Mouse (Mus musculus): ENCODE measurements around the gene Zfp990. TPM values are rescaled to one million over a fixed set of nuclear protein-coding genes. Genes with fewer than 3 reads are reported as not detected.
"Not testable (repeated sequence)": the region's sequence is repeated elsewhere in the genome, so short reads cannot be mapped to it uniquely, and the experiment has no call there.

Gene Zfp990
- polyA plus RNA-seq, 1 experiment = 1.6 TPM

DNA sequence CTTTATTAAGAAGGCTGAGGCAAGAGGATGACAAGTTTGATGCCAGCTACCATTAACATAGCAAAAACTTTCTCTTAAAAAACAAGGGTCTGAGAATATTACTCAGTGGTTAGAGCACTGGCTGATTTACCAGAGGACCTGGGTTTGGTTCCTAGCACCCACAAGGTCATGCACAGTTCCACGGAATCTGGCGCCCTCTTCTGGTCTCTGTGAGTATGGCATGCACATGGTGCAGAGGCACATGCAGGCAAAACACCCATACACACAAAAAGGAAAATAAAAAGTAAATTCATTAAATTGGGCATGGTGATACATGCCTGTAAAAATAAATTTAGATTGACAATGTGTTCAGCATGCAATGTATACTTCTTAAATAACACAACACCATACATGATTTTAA lies 34.5 kb downstream of the Zfp990 start:
- H3K4me3 ChIP-seq (ENCODE audit: control insufficient read depth, low read depth, low read length); H3K27ac ChIP-seq (ENCODE audit: control insufficient read depth, insufficient read depth, low read depth, low read length); H3K4me1 ChIP-seq (ENCODE audit: control insufficient read depth, insufficient read depth, low read length); H3K36me3 ChIP-seq (ENCODE audit: control insufficient read depth, insufficient read depth, low read length); H3K27me3 ChIP-seq (ENCODE audit: control insufficient read depth, insufficient read depth, low read length): not testable (repeated sequence)
- peak; percentile 73; the same call in 1 of the 2 replicates for TF ChIP-seq CTCF (IDR thresholded peaks at IDR 0.05; ENCODE audit: control insufficient read depth, insufficient read depth, insufficient replicate concordance, low read depth, low read length)

DNA sequence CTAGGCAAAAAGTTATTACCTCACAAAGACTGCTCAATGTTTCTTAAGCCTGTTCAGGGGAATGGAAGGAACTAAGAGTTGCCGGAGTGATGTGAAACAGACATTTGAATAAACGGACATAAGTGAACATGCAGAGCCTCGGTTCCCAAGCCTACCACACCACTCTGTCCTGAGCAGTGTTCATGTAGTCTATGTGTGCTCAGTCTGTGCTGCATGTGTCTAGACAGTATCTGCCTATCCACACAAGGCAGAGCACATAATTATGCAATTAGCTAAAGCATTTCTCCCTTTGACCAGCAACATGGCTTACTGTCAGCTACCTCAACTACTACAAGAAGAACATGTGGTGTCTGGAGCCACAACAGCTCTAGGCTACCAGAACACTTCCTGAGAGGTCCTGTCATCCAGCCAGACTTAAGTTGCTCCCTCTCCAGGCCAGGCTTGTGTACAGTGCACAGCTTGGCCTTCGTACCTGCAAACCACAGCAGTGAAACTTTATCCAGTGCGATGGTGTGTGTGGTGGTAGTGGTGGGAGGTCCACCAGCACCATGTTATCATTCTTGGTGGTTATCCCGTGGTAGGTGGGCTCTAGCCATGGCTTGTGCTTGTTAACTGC lies 35.3 kb downstream of the Zfp990 start:
- H3K27me3 ChIP-seq (ENCODE audit: control insufficient read depth, insufficient read depth, low read length); H3K4me1 ChIP-seq (ENCODE audit: control insufficient read depth, insufficient read depth, low read length); H3K36me3 ChIP-seq (ENCODE audit: control insufficient read depth, insufficient read depth, low read length); H3K27ac ChIP-seq (ENCODE audit: control insufficient read depth, insufficient read depth, low read depth, low read length); H3K4me3 ChIP-seq (ENCODE audit: control insufficient read depth, low read depth, low read length): not testable (repeated sequence)

DNA sequence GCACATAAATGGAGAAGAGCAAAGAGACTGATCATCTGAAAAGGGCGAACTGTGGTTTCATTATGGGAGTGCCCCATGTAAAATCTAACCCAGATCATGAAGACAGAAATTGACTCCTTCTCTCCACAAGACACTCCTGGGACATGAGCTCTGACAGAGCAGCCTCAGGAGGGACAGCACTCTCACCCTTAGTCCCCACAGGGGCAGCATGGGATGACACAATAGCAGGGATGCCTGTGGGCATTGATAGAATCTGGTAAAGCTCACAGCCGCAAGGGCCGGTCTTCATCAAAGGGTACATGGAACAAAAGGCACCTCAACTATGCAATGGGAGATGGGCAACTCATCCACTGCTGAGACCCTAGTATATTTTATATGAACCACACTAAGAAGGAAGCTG lies 35.9 kb downstream of the Zfp990 start:
- not testable (repeated sequence) for H3K27ac ChIP-seq (ENCODE audit: control insufficient read depth, insufficient read depth, low read depth, low read length); H3K27me3 ChIP-seq (ENCODE audit: control insufficient read depth, insufficient read depth, low read length); H3K36me3 ChIP-seq (ENCODE audit: control insufficient read depth, insufficient read depth, low read length); H3K4me1 ChIP-seq (ENCODE audit: control insufficient read depth, insufficient read depth, low read length); H3K4me3 ChIP-seq (ENCODE audit: control insufficient read depth, low read depth, low read length)

DNA sequence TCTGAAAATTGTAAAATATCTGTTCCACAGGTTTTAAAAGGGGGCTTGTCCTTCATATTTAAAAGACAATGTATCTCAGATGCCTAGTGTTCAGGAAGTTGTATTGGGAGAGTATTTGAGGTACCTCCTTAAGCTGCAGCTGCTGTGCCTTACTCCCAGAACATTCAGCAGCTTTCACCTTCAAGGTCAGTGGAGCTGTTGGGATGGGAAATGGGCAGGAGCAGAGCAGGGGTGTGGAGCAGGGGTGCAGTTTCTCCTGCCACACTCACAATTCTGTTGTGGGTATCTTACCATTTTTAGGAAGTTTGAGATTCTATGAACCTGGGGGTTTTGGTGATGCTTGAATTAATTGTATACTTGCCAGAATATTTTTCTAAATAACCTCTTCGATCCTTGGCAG lies 46.1 kb downstream of the Zfp990 start:
- TF ChIP-seq POLR2A (IDR thresholded peaks at IDR 0.05; ENCODE audit: control insufficient read depth, low read depth, low read length) (no peak), CTCF (IDR thresholded peaks at IDR 0.05; ENCODE audit: control insufficient read depth, insufficient read depth, insufficient replicate concordance, low read depth, low read length) (no peak)
- no peak overlapping the region for H3K27ac ChIP-seq (ENCODE audit: control insufficient read depth, insufficient read depth, low read depth, low read length)
- no peaks in the 10 kb centered on the region for H3K36me3 ChIP-seq (ENCODE audit: control insufficient read depth, insufficient read depth, low read length)
- no peak overlapping the region for H3K4me3 ChIP-seq (ENCODE audit: control insufficient read depth, low read depth, low read length)
- H3K27me3 ChIP-seq (ENCODE audit: control insufficient read depth, insufficient read depth, low read length) = no peaks in the 10 kb centered on the region
- no peaks in the 10 kb centered on the region for H3K4me1 ChIP-seq (ENCODE audit: control insufficient read depth, insufficient read depth, low read length)

DNA sequence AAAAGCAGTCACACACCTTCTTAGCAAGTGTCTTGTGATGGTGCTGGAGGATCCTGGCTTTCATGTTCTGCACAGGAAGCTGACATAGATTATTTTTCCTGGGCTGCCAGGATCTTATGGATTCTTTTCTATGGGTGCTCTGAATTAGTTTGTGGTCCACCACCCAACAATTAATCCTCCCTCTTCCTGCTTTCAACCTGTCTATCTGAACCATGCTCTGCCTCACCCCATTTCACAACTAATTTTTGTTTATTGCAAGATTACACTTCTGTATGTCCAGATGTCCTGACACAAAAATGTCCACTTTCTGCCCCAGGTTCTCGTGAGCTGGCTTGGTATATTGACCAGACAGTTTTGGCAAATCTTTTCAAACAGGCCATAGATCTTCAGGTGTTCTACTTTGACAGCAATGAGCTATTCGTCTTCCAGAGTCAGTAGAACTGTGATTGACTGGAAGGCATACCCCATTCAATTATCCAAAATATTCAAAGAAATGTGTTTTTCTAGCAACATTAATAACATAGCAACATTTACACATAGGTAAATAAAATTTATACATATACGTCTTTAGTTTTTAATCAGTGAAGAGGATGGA lies 49.0 kb downstream of the Zfp990 start:
- H3K27me3 ChIP-seq (ENCODE audit: control insufficient read depth, insufficient read depth, low read length) = no peaks in the 10 kb centered on the region
- TF ChIP-seq CTCF (IDR thresholded peaks at IDR 0.05; ENCODE audit: control insufficient read depth, insufficient read depth, insufficient replicate concordance, low read depth, low read length) (no peak), POLR2A (IDR thresholded peaks at IDR 0.05; ENCODE audit: control insufficient read depth, low read depth, low read length) (no peak)
- H3K27ac ChIP-seq (ENCODE audit: control insufficient read depth, insufficient read depth, low read depth, low read length) = no peak overlapping the region

DNA sequence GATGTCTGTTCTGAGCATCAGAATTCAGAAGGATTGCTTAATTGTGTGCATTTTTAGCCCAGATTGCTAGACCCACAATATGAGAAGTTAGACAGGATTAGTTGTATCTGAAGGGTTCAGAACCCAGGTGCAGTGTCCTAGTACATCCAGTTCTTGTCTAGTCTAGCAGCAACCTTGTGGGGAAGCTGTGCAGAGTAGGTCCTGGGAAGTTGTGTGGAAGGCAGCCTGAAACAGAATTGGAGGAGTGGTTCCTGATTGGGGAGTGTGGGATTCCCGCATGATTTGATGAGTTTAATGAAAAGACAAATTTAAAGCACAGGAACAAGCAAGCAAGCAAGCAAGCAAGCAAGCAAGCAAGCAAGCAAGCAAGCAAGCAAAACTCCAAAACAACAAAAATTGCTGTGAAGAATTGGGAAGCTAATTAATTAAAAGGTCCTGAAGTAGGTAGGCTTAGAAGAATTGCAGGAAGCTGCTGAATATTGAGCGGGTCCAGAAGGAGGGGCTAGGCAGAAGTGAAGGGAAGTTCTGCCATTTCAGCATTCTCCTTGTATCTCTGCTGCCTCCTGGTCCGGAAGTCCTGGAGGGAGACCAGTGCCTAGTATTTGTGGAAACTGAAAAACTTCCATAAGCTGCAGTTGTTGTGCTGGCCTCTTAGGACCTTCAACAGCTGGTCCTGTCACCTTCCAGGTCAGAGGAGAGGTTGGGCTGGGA lies 53.7 kb downstream of the Zfp990 start:
- H3K27me3 ChIP-seq (ENCODE audit: control insufficient read depth, insufficient read depth, low read length) = no peaks in the 10 kb centered on the region
- no peaks in the 10 kb centered on the region for H3K36me3 ChIP-seq (ENCODE audit: control insufficient read depth, insufficient read depth, low read length)
- no peak for TF ChIP-seq POLR2A (IDR thresholded peaks at IDR 0.05; ENCODE audit: control insufficient read depth, low read depth, low read length)
- TF ChIP-seq CTCF (IDR thresholded peaks at IDR 0.05; ENCODE audit: control insufficient read depth, insufficient read depth, insufficient replicate concordance, low read depth, low read length) = no peak
- no peaks in the 10 kb centered on the region for H3K4me1 ChIP-seq (ENCODE audit: control insufficient read depth, insufficient read depth, low read length)
- H3K4me3 ChIP-seq (ENCODE audit: control insufficient read depth, low read depth, low read length) = no peak overlapping the region
- no peak overlapping the region for H3K27ac ChIP-seq (ENCODE audit: control insufficient read depth, insufficient read depth, low read depth, low read length)

More for the DNA sequence above, 49.0 kb downstream of the Zfp990 start:
- H3K4me1 ChIP-seq (ENCODE audit: control insufficient read depth, insufficient read depth, low read length) = no peaks in the 10 kb centered on the region
- H3K4me3 ChIP-seq (ENCODE audit: control insufficient read depth, low read depth, low read length) = no peak overlapping the region
- H3K36me3 ChIP-seq (ENCODE audit: control insufficient read depth, insufficient read depth, low read length) = no peaks in the 10 kb centered on the region

DNA sequence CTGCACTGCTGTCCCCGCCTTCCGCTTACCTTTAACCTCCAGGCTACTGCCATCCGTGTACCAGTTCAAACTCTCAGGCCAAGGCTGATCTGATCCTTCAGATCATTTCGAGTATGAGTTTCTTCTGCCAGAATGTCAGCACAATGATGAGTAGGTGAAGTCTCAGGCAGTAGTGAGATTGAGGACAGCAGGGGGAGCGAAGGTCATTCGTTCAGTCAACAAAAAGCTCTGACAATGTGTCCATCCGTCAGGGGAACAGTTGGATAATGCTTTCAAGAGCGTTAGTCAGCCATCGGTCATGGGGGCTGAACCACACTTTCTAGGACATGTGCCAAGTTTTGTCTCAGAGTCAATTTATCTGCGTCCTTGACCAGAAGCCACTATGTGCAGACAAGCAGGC lies 59.9 kb downstream of the Zfp990 start:
- H3K4me1 ChIP-seq (ENCODE audit: control insufficient read depth, insufficient read depth, low read length); H3K36me3 ChIP-seq (ENCODE audit: control insufficient read depth, insufficient read depth, low read length); H3K27me3 ChIP-seq (ENCODE audit: control insufficient read depth, insufficient read depth, low read length); H3K27ac ChIP-seq (ENCODE audit: control insufficient read depth, insufficient read depth, low read depth, low read length); H3K4me3 ChIP-seq (ENCODE audit: control insufficient read depth, low read depth, low read length): not testable (repeated sequence)

DNA sequence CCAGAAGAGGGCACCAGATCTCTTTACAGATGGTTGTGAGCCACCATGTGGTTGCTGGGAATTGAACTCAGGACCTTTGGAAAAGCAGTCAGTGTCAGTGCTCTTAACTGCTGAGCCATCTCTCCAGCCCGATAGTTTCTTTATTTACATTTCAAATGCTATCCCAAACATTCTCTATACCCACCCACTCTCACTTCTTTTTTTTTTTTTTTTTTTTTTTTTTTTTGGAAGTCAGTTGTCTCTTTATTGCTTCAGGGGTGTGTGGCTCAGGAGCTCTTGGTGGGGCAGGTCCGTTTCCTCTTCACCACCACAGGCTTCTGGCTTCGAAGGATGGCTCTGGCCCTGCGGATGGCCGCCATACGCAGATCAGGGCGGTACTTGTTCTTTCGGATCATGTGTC lies 66.1 kb downstream of the Zfp990 start:
- H3K27ac ChIP-seq (ENCODE audit: control insufficient read depth, insufficient read depth, low read depth, low read length); H3K27me3 ChIP-seq (ENCODE audit: control insufficient read depth, insufficient read depth, low read length); H3K36me3 ChIP-seq (ENCODE audit: control insufficient read depth, insufficient read depth, low read length); H3K4me1 ChIP-seq (ENCODE audit: control insufficient read depth, insufficient read depth, low read length): not testable (repeated sequence)
- peak overlapping the region; percentile 15 for H3K4me3 ChIP-seq (ENCODE audit: control insufficient read depth, low read depth, low read length)

DNA sequence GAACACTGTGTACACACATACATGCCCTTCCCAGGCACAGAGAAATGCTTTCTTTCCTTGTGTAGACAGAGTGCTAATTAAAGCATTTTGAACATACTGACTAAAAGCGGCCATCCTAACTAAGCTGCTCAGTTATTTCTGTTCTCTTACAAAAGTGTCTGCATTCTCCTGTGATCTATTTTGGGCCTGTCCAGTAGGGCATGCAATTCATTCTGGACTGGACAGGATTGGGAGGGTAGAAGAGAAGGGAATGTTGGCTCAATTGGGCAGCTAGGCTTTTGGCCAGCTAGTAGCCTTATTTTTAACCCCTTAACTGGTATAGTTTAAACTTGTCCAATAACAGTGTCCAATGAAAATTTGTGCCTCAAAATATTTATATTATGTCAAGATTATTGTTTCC lies 69.8 kb downstream of the Zfp990 start:
- not testable (repeated sequence) for H3K27me3 ChIP-seq (ENCODE audit: control insufficient read depth, insufficient read depth, low read length); H3K27ac ChIP-seq (ENCODE audit: control insufficient read depth, insufficient read depth, low read depth, low read length); H3K4me1 ChIP-seq (ENCODE audit: control insufficient read depth, insufficient read depth, low read length); H3K36me3 ChIP-seq (ENCODE audit: control insufficient read depth, insufficient read depth, low read length); H3K4me3 ChIP-seq (ENCODE audit: control insufficient read depth, low read depth, low read length)

DNA sequence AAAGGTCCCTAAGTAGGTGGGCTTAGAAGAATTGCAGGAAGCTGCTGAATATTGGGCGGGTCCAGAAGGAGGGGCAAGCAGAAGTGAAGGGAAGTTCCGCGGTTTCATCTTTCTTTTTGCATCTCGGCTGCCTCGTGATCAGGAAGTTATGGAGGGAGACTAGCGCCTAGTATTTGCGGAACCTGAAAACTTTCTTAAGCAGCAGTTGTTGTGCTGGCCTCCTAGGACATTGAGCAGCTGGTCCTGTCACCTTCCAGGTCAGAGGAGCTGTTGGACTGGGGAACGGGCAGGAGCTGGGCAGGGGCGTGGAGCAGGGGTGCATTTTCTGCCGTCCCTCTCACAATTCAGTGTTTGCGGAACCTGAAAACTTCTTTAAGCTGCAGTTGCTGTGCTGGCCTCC lies 74.5 kb downstream of the Zfp990 start, which contains the start of gene Gm13212:
TSS of gene Gm13212 (plus strand) at position 89 of the 400 bp plus-strand sequence.
- not testable (repeated sequence) for H3K27ac ChIP-seq (ENCODE audit: control insufficient read depth, insufficient read depth, low read depth, low read length); H3K27me3 ChIP-seq (ENCODE audit: control insufficient read depth, insufficient read depth, low read length); H3K4me1 ChIP-seq (ENCODE audit: control insufficient read depth, insufficient read depth, low read length); H3K36me3 ChIP-seq (ENCODE audit: control insufficient read depth, insufficient read depth, low read length)
- peak within 1 kb of the TSS; percentile 50 for H3K4me3 ChIP-seq (ENCODE audit: control insufficient read depth, low read depth, low read length)

DNA sequence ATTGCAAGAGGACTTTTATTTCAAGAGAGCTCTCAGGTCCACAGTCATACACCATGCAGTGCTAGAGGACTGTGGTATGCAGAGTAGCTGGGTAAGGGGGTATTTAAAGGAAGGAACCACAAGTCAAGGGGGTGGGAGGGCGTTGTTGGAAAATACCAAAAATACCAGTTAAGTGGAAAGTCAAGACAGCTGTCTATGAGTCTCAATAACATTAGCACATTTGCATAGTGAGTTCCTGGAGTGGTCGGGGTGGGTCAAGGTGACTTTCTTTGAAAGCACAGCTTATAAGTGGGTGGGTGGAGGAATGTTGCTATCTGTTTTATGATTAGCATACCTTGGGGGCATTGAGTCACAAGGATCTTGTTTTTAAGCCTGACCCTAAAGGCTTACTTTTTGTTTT lies 75.5 kb downstream of the Zfp990 start:
- not testable (repeated sequence) for H3K27ac ChIP-seq (ENCODE audit: control insufficient read depth, insufficient read depth, low read depth, low read length); H3K27me3 ChIP-seq (ENCODE audit: control insufficient read depth, insufficient read depth, low read length); H3K4me1 ChIP-seq (ENCODE audit: control insufficient read depth, insufficient read depth, low read length); H3K36me3 ChIP-seq (ENCODE audit: control insufficient read depth, insufficient read depth, low read length); H3K4me3 ChIP-seq (ENCODE audit: control insufficient read depth, low read depth, low read length)
